Comparison of ENCODE assay signal across 7 mouse cellular contexts in the genomic region with DNA sequence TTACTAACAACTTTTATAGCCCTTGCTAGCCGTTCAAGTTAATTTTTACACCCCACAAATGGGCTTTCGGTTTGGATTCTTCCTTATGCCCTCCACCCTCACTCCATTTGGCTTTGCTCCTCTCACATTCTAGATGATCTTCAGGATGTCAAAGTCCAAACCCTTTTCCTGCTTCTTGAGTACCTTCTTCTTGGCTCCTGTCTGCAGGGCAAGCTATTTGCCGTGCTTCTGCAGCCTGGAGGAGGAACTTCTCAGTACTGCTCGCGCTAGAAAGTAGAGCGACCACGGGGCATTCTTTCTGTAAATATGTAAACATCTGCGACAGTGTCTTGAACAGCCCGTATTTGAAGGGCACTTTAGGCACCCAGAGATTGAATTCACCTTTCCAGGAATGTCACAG. TPM values are rescaled to one million over a fixed set of nuclear protein-coding genes. Genes with fewer than 3 reads are reported as not detected.
DNase-seq lines count a peak whose midpoint lies in the region; ATAC-seq and TF ChIP-seq lines count a peak whose summit lies in the region.

No protein-coding gene starts in this region.

- peaks cover 29% of the 10 kb centered on the region for H3K79me2 ChIP-seq in CH12.LX (replicated peaks; ENCODE audit: control insufficient read depth, extremely low read depth, insufficient read depth, poor library complexity, severe bottlenecking)

- dilution Hi-C loops in CH12.LX (cut with MboI; ENCODE audit: extremely low pct_ligation_motif_present, extremely low pct_unique_long_range_greater_than_20kb, low sequenced_read_pairs): no loop called here

- H3K9ac ChIP-seq in CH12.LX (ENCODE audit: insufficient read depth, low read depth): peak overlapping the region; percentile 70; the same call in 1 of the 2 replicates
- peak overlapping the region; percentile 57 for H3K9ac ChIP-seq in heart, embryonic 15.5 days

- peaks cover 0 to 16% of the 10 kb centered on the region in 2 experiments; a peak in 2 of 4 replicates for H3K4me1 ChIP-seq in CH12.LX (ENCODE audit: control insufficient read depth in 1 of 2, insufficient read depth in 2 of 2)
- H3K4me1 ChIP-seq in heart, embryonic 15.5 days (replicated peaks): peaks cover 11% of the 10 kb centered on the region

- H3K9me3 ChIP-seq in CH12.LX (replicated peaks; ENCODE audit: low read length): peaks cover 7% of the 10 kb centered on the region
- H3K9me3 ChIP-seq in heart, embryonic 15.5 days (replicated peaks): no peaks in the 10 kb centered on the region

- in situ Hi-C loops in CH12.LX (cut with MboI; ENCODE audit: low pct_ligation_motif_present, low pct_unique_long_range_greater_than_20kb, low sequenced_read_pairs): loop anchor here (5.0 kb wide), 1 partner anchor 44 kb away; no protein-coding TSS in a partner anchor

- 8% methylated on average over 9 of the region's 9 CpGs for WGBS in heart, embryonic 15.5 days

- peaks cover 0 to under 1% of the 10 kb centered on the region in 2 experiments for H3K36me3 ChIP-seq in CH12.LX (replicated peaks in 1 of 2; ENCODE audit: control insufficient read depth in 1 of 2, insufficient read depth in 1 of 2, low read length in 1 of 2)
- no peaks in the 10 kb centered on the region for H3K36me3 ChIP-seq in heart, embryonic 15.5 days

- ATAC-seq in heart, embryonic 15.5 days (replicated peaks; ENCODE audit: insufficient number of reproducible peaks, insufficient read depth, low FRiP score, low read depth): no peak
- ATAC-seq in megakaryocyte progenitor cell, adult 5-6 weeks (replicated peaks; ENCODE audit: poor library complexity): no peak

- no peak overlapping the region for H3K27ac ChIP-seq in CH12.LX (ENCODE audit: insufficient read depth, low read depth)
- peak overlapping the region; percentile 88; the same call in 1 of the 2 replicates for H3K27ac ChIP-seq in heart, embryonic 15.5 days

- H3K27me3 ChIP-seq in CH12.LX (replicated peaks): no peaks in the 10 kb centered on the region
- no peaks in the 10 kb centered on the region for H3K27me3 ChIP-seq in heart, embryonic 15.5 days

- no peak for TF ChIP-seq POLR2A in CH12.LX (IDR thresholded peaks at IDR 0.05; ENCODE audit: low read depth, low read length)

- no peak for TF ChIP-seq EP300 in CH12.LX (IDR thresholded peaks at IDR 0.05; ENCODE audit: low read length)

- no peak for TF ChIP-seq CTCF in CH12.LX (conservative IDR thresholded peaks at IDR 0.05 in 1 of 2, IDR thresholded peaks at IDR 0.05 in 1 of 2; ENCODE audit: low read depth in 2 of 2, low read length in 2 of 2)

- H3K4me2 ChIP-seq in CH12.LX (ENCODE audit: insufficient read depth, low read depth, poor library complexity, severe bottlenecking): peak overlapping the region; percentile 63
- peak overlapping the region; percentile 97 for H3K4me2 ChIP-seq in heart, embryonic 15.5 days

- peak overlapping the region; percentile 74 to 85 (median 81) for H3K4me3 ChIP-seq in CH12.LX (replicated peaks in 1 of 3; ENCODE audit: low read depth in 2 of 3, low read length in 2 of 3, poor library complexity in 1 of 3)
- peak overlapping the region; percentile 64 for H3K4me3 ChIP-seq in heart, embryonic 15.5 days

- DNase-seq in CH12.LX (ENCODE audit: extremely low read depth) (no peak), MN1 (ENCODE audit: low spot score) (peak; percentile 19)
- DNase-seq in kidney, postnatal 4 days: peak; percentile 12 to 42
- DNase-seq in naive thymus-derived CD4-positive, alpha-beta T cell, adult 2 months (ENCODE audit: low read depth): peak; percentile 39
- no peak for DNase-seq in urinary bladder, adult 2 months (ENCODE audit: low spot score)

- TF ChIP-seq RAD21 in CH12.LX (IDR thresholded peaks at IDR 0.05; ENCODE audit: low read depth, low read length): no peak

TF ChIP-seq in CH12.LX, 34 proteins besides CTCF, POLR2A, EP300 and RAD21:
- TF ChIP-seq MXI1 (IDR thresholded peaks at IDR 0.05; ENCODE audit: low read depth, low read length): 0 out of 2 replicates have a peak, but pooled peaks have one; percentile 19
- TF ChIP-seq MAZ (IDR thresholded peaks at IDR 0.05; ENCODE audit: low read depth, low read length): no peak
- no peak for TF ChIP-seq MAFK (IDR thresholded peaks at IDR 0.05; ENCODE audit: insufficient replicate concordance, low read length)
- TF ChIP-seq HCFC1 (IDR thresholded peaks at IDR 0.05; ENCODE audit: low read depth, low read length): no peak

RNA-seq across cellular contexts. Expression of gene Agpat4, which starts 0.4 kb away (rescaled TPM):
- total RNA-seq in CH12.LX (2012; rRNA removed): 74.2 and 83.2 TPM in 2 replicates
- total RNA-seq in CH12.LX (2014; rRNA removed): 32.0 and 34.7 TPM in 2 replicates
- 44.0 and 44.5 TPM in 2 replicates for polyA plus RNA-seq in CH12.LX (2012; ENCODE audit: insufficient read length, low read depth)
- polyA plus RNA-seq in heart, embryonic 15.5 days (2015; fragmentation: Nextera tagmentation; extraction: Ambion mirVana): 13.6 and 19.0 TPM in 2 replicates
- 11.0 and 16.5 TPM in 2 replicates for polyA plus RNA-seq in urinary bladder, adult 2 months (2012; rRNA removed)
- total RNA-seq in megakaryocyte progenitor cell, adult 5-6 weeks (2015): 0.81 and 1.7 TPM in 2 replicates
- 0.54 and 2.6 TPM in 2 replicates for total RNA-seq in megakaryocyte progenitor cell, adult 5-6 weeks (2017)

Comparison
In these comparisons a context has a peak if more than half of its experiments do, and no peak if none do; other contexts are left out.
1. DNase-seq: peak in MN1 (single experiment), kidney, postnatal 4 days (2 of 2) and naive thymus-derived CD4-positive, alpha-beta T cell, adult 2 months (single experiment); none in CH12.LX (single experiment) and urinary bladder, adult 2 months (single experiment).